Mouse (Mus musculus) heart, postnatal 0 days (tissue): Measurements from ENCODE around the gene Saa3.

ENCODE experiments used
- CTCF ChIP-seq: IDR thresholded peaks from 2 replicates; pipeline ENCODE4 v1.5.1; 2016; ENCODE audit warnings: antibody characterized with exemption, control low read depth, low read depth
- EP300 ChIP-seq: IDR thresholded peaks from 2 replicates; pipeline ENCODE4 v1.6.1; 2016; ENCODE audit warnings: antibody characterized with exemption, low read depth

- TF ChIP-seq CTCF, result no peak
- TF ChIP-seq EP300, result no peak
These were observed 33.0 kb upstream of the Saa3 start for GRCm38 (mm10) chr7:46748459-46748858.
